Mouse (Mus musculus) liver, embryonic 14.5 days (tissue): ENCODE results near the gene S100a8.

Source experiments
- CTCF ChIP-seq: IDR thresholded peaks from 2 replicates; pipeline ENCODE4 v1.5.1; 2016; ENCODE audit warnings: antibody characterized with exemption, low read depth, control low read depth
- EP300 ChIP-seq: IDR thresholded peaks from 2 replicates; pipeline ENCODE4 v1.6.1; 2016; ENCODE audit warnings: antibody characterized with exemption, low read depth

GRCm38 (mm10) chr3:90640981-90641380, 27.8 kb upstream of the S100a8 start:
- no peak for TF ChIP-seq CTCF
- no peak for TF ChIP-seq EP300
